Mouse (Mus musculus) forebrain, embryonic 15.5 days (tissue): Measurements from ENCODE around the gene Fancd2os. TPM values are rescaled to one million over a fixed set of nuclear protein-coding genes. Genes with fewer than 3 reads are reported as not detected.
A peak's percentile ranks its signal among the peaks of the same experiment; 100 is the strongest.

ENCODE experiments used
- ATAC-seq: fragments of 200-750 bp; cut with Nextera tagmentation; replicated peaks from 2 replicates; pipeline ENCODE4 v1.8.0; 2017; ENCODE audit warnings: mild to moderate bottlenecking, moderate TSS enrichment, moderate library complexity
- H3K27ac ChIP-seq: fragments of 300-500 bp; sonication (generic); replicated peaks from 2 replicates; pipeline ENCODE4 v1.5.1; 2015; ENCODE audit warnings: mild to moderate bottlenecking, inconsistent platforms
- H3K27me3 ChIP-seq: fragments of 300-500 bp; sonication (generic); 2 replicates; pipeline ENCODE4 v1.6.1; 2015; ENCODE audit warnings: inconsistent platforms
- H3K36me3 ChIP-seq: fragments of 300-500 bp; sonication (generic); 2 replicates; pipeline ENCODE4 v1.6.1; 2015; ENCODE audit warnings: mild to moderate bottlenecking, inconsistent platforms
- H3K4me1 ChIP-seq: fragments of 300-500 bp; sonication (generic); 2 replicates; pipeline ENCODE4 v1.6.1; 2015; ENCODE audit warnings: inconsistent platforms
- H3K4me2 ChIP-seq: fragments of 300-500 bp; sonication (generic); replicated peaks from 2 replicates; pipeline ENCODE4 v1.6.1; 2015; ENCODE audit warnings: mild to moderate bottlenecking, inconsistent platforms
- H3K4me3 ChIP-seq: fragments of 300-500 bp; sonication (generic); 2 replicates; pipeline ENCODE4 v1.5.1; 2015; ENCODE audit warnings: mild to moderate bottlenecking, inconsistent platforms
- H3K9ac ChIP-seq: fragments of 300-500 bp; sonication (generic); replicated peaks from 2 replicates; pipeline ENCODE4 v1.6.1; 2015; ENCODE audit warnings: mild to moderate bottlenecking, inconsistent platforms
- H3K9me3 ChIP-seq: fragments of 300-500 bp; sonication (generic); 2 replicates; pipeline ENCODE4 v1.6.1; 2016; ENCODE audit warnings: inconsistent platforms
- WGBS: fragments of 180-500 bp; shearing (Covaris S2); methylation state at CpG from one replicate; pipeline ENCODE4 v1.1.7; 2015; ENCODE audit warnings: mixed read lengths; 5-methylcytosine and 5-hydroxymethylcytosine counted together
- polyA plus RNA-seq: library from polyadenylated mRNA; unstranded; fragments of >200 nt; fragmentation: Nextera tagmentation; extraction: Ambion mirVana; gene quantifications from 2 replicates; pipeline ENCODE4 v1.2.1, GENCODE M21; 2015

Gene Fancd2os
- polyA plus RNA-seq, 1 experiment from 2014 or later: 0.22 TPM

DNA sequence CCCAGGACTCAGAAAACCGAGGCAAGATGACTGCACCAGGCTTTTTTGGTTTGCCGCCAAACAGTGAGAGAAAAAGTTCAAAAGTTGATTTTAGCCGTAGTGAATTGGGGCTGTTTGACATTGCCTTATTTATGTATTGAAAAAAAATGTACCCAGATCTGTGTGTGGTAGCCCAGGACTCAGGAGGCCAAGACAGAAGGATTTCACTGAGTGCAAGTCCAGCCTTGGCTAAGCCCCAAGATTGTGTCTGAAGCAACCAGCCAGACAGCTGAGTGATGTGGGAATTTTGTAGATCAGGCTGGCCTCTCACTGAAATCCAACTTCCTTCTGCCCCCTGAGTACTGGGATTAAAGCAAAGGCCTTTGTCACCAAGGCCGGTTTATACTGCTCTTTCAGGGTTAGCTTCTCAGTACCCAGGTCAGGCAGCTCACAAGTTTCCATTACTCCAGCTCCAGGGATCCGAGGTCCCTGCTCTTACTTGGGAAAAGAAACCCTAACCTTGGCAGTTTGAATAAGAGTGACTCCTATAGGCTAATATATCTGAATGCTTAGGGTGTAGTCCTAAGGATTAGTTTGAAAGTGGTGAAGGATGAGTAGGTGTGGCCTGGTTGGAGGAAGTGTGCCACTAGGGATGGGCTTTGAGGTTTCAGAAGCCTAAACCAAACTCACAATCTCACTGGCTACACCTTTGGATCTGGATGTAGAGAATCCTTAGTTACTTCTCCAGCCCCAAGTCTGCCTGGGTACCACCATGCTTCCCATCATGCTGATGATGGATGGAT, 24.7 kb upstream of the Fancd2os start:
- no peak for ATAC-seq
- peaks cover 19% of the 10 kb centered on the region for H3K4me1 ChIP-seq
- H3K36me3 ChIP-seq: peaks cover 21% of the 10 kb centered on the region
- H3K9ac ChIP-seq: peak overlapping the region; percentile 84
- H3K4me2 ChIP-seq: peak overlapping the region; percentile 57
- WGBS: 37% methylated on average over 5 of the region's 5 CpGs
- no peaks in the 10 kb centered on the region for H3K9me3 ChIP-seq
- H3K27ac ChIP-seq: no peak overlapping the region
- no peaks in the 10 kb centered on the region for H3K27me3 ChIP-seq
- peak overlapping the region; percentile 86 for H3K4me3 ChIP-seq

DNA sequence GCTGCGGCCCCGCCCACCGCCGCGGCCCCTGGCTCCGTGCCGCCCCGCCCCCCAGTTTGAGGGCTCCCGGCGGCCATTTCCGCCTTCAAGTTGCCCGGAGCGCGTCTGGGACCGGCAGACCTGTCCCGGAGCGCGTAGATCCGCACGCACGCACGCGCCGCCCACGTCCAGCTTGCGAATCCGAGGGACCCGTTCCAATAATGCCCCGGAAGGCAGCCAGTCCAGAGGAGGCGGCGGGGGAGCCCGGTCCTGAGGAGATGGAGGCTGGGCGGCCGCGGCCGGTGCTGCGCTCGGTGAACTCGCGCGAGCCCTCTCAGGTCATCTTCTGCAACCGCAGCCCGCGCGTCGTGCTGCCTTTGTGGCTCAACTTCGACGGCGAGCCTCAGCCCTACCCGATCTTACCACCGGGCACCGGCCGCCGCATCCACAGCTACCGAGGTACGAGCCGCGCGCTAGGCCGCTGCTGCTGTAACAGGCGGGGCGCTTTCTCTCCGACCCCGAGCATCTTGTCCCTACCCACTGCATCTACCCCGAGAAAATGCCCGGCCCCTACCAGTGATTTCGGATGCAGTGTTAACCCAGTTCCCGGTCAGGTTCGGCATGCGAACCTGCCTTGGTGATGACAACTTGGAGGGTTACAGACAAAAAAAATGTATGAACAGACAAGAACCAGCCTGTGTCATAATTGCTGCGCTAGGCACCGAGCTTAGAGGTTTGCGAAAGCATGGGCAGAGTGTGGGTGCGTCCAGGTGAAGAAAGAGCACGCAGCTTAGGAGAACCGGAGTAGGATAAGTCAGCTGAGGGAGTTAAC, 23.6 kb upstream of the Fancd2os start, which contains the start of gene Vhl:
Gene Vhl (plus strand): TSS at position 19 of the 811 bp plus-strand sequence.
- Histone ChIP-seq H3K4me2 (peak within 1 kb of the TSS; percentile 57), H3K27ac (peak within 1 kb of the TSS; percentile 84), H3K4me1 (peaks cover 19% of the 10 kb centered on the region), H3K9me3 (no peaks in the 10 kb centered on the region), H3K4me3 (peak within 1 kb of the TSS; percentile 86), H3K27me3 (no peaks in the 10 kb centered on the region), H3K9ac (peak within 1 kb of the TSS; percentile 84), H3K36me3 (peaks cover 11% of the 10 kb centered on the region)
- under 1% methylated on average over 72 of the region's 76 CpGs for WGBS
- peak; percentile 85 for ATAC-seq

DNA sequence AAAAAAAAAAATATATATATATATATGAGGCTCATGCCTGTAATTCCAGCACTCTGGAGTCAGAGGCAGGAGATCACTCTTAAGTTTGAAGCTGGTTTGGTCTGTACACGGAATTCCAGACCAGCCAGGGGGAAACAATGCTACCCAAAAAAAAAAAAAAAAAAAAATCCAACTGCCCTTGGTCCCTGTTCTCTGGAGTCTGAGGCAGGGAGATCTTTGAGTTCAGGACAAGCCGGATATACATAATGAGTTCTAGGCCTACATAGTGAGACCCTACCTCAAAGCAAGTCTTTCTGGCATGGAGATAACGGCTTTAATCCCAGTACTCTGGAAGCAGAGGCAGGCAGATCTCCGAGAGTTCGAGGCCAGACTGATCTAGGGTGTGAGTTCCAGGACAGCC, 22.9 kb upstream of the Fancd2os start:
- WGBS: 66% methylated on average over 5 of the region's 5 CpGs
- peak overlapping the region; percentile 84; the same call in 1 of the 2 replicates for H3K9ac ChIP-seq
- peak overlapping the region; percentile 57 for H3K4me2 ChIP-seq
- no peaks in the 10 kb centered on the region for H3K27me3 ChIP-seq
- H3K4me1 ChIP-seq: peaks cover 19% of the 10 kb centered on the region
- no peak for ATAC-seq
- H3K4me3 ChIP-seq: peak overlapping the region; percentile 86
- peak overlapping the region; percentile 84 for H3K27ac ChIP-seq
- peaks cover 6% of the 10 kb centered on the region for H3K36me3 ChIP-seq
- H3K9me3 ChIP-seq: no peaks in the 10 kb centered on the region

DNA sequence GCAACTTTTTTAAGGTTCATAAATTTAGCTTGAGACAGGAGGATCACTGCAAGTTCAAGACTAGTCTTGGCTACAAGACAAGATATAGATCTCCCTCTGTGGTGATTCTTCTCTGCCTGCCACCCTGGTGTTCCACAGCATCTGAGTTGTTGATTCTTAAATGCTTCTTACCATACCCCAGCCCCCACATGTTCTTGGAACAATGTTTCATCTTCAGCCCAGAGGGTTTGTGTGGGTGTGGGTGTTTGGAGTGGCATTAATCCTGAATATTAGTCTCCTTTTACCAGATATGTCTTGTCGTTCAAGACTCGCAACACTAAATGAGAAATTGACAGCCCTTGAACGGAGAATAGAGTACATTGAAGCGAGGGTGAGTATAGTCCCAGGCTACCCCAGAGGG, 15.0 kb upstream of the Fancd2os start:
- no peak for ATAC-seq
- Histone ChIP-seq H3K9me3 (no peaks in the 10 kb centered on the region), H3K4me3 (no peak overlapping the region), H3K27me3 (no peaks in the 10 kb centered on the region), H3K36me3 (peaks cover 50% of the 10 kb centered on the region), H3K4me1 (no peaks in the 10 kb centered on the region), H3K27ac (no peak overlapping the region), H3K9ac (no peak overlapping the region), H3K4me2 (no peak overlapping the region)
- 97% methylated on average over 4 of the region's 4 CpGs for WGBS

DNA sequence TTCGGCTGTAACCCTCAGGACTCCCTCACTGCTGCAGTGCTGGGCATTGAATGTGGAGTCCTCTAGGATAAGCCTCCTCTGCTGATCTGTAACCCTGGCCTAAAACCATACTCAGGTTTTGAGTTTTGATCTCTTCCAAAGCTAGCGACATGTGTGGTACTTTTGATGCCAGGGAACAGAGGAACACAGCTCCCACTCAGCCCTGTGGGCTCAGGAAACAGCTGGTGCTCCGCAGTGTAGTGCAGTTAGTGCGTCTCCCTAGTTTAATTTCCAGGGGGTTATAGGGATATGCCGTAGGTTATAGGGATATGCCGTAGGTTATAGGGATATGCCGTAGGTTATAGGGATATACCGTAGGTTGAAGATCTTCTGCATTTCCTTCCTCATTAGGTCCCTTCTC, 14.5 kb upstream of the Fancd2os start:
- WGBS: 97% methylated on average over 8 of the region's 8 CpGs
- no peak for ATAC-seq
- peaks cover 53% of the 10 kb centered on the region for H3K36me3 ChIP-seq

DNA sequence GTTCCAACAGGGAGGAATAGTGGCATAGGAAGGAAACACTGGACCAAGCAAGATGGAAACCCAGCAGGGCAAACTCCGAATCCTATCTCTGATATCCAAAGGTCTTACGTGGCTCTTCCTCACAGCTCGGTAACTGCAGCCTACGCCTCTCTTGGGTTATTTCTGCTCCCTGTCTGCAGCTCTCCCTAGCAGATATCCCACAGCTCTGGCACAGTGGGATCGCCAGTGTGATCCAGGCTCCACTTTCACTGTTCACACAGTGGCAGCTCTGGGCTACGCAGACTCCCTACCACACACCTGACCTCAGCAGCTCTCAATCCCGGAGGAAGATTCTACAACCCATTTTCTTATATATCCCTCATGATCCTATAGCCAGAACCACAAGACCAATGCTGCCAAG, 13.6 kb upstream of the Fancd2os start:
- Histone ChIP-seq H3K27me3 (no peaks in the 10 kb centered on the region), H3K4me2 (no peak overlapping the region), H3K4me3 (no peak overlapping the region), H3K4me1 (no peaks in the 10 kb centered on the region), H3K27ac (no peak overlapping the region), H3K9me3 (no peaks in the 10 kb centered on the region), H3K9ac (no peak overlapping the region), H3K36me3 (peaks cover 53% of the 10 kb centered on the region)
- 96% methylated on average over 7 of the region's 7 CpGs for WGBS
- no peak for ATAC-seq

More for the DNA sequence above, 14.5 kb upstream of the Fancd2os start:
- no peak overlapping the region for H3K27ac ChIP-seq
- H3K27me3 ChIP-seq: no peaks in the 10 kb centered on the region
- H3K4me2 ChIP-seq: no peak overlapping the region
- H3K4me3 ChIP-seq: no peak overlapping the region
- H3K9ac ChIP-seq: no peak overlapping the region
- no peaks in the 10 kb centered on the region for H3K9me3 ChIP-seq
- H3K4me1 ChIP-seq: no peaks in the 10 kb centered on the region

DNA sequence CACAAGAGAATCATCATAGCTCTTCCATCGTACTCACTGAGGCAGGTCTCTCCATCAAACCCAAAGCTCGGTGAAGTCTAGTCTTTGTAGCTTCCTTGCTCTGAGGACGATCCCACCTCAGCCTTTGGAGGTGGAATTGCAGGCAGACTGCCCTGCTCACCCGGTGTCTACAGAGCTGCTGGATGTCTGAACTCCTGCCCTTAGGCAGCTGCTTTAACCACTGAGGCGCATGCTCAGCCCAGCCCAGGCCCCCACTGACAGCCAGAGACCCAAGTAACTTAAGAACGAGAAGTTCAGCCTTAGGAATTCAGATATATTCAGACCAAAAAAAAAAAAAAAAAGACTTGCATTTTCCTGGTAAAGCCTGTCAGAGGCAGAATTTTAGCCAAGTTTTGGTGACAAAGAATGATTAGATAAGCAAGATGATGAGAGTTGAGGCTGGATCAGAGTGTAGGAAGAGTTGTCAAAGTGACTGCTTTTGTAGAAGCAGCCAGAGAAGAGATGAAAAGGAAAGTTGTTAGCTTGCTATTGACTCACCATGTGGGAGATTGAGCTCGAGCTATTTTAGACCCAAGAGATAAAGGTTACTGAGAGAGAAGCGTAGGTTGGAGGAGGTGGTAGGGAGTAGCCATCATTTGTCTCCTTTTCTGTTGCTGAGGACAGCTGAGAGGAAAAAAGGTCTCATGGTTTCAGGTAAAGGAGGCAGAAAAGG, 11.9 kb upstream of the Fancd2os start:
- WGBS: 94% methylated on average over 8 of the region's 8 CpGs
- no peak overlapping the region for H3K27ac ChIP-seq
- no peak for ATAC-seq
- H3K4me3 ChIP-seq: no peak overlapping the region
- no peak overlapping the region for H3K4me2 ChIP-seq
- H3K9me3 ChIP-seq: no peaks in the 10 kb centered on the region
- peaks cover 47% of the 10 kb centered on the region for H3K36me3 ChIP-seq
- H3K9ac ChIP-seq: no peak overlapping the region
- no peaks in the 10 kb centered on the region for H3K27me3 ChIP-seq
- 0 out of 2 replicates have a peak, but pooled peaks cover 4% of the 10 kb centered on the region for H3K4me1 ChIP-seq

DNA sequence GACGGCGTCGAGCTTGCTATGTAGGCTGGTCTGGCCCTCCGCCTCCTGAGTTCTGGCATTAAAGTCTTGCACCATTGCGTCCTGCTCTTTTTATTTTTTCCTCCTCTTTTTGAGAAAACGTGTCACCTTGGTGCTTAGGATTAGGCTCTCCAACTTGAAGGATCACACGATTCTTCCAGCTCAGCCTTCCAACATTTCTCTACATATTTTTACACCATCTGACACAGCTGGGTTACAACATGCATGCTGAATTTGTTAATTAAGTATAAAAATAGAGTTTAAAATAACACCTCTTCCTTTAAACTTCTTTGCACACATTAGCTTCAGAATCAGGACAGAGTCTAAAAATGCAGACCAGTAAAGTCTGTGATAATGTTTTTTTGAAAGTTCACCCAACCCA, 8.8 kb upstream of the Fancd2os start:
- no peak for ATAC-seq
- peaks cover 16% of the 10 kb centered on the region for H3K36me3 ChIP-seq
- no peak overlapping the region for H3K4me3 ChIP-seq
- H3K4me2 ChIP-seq: no peak overlapping the region
- H3K27ac ChIP-seq: no peak overlapping the region
- no peaks in the 10 kb centered on the region for H3K27me3 ChIP-seq
- peaks cover 22% of the 10 kb centered on the region for H3K4me1 ChIP-seq
- H3K9me3 ChIP-seq: no peaks in the 10 kb centered on the region
- no peak overlapping the region for H3K9ac ChIP-seq
- 92% methylated on average over 7 of the region's 7 CpGs for WGBS

DNA sequence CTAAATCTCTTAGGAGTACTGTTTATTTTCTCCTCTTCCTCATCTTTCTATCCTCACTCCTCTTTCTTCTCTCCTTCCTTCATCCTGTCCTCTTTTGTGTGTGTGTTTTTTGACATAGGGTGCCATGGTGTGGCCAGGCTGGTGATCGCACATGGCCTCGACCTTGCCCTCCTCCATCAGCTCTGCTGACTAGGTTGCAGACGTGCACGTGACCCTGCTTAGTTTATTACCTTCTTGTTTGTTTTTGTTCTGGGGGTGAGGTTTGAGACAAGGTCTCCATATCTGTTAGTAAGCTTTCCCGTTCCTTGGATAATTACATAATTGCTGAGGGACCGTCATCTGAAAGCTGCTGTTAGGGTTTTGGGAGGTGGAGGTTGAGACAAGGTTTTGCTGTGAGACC, 8.4 kb upstream of the Fancd2os start:
- WGBS: 92% methylated on average over 6 of the region's 6 CpGs
- H3K4me3 ChIP-seq: no peak overlapping the region
- no peak overlapping the region for H3K4me2 ChIP-seq
- no peaks in the 10 kb centered on the region for H3K9me3 ChIP-seq
- H3K27me3 ChIP-seq: no peaks in the 10 kb centered on the region
- H3K4me1 ChIP-seq: peaks cover 22% of the 10 kb centered on the region
- H3K36me3 ChIP-seq: peaks cover 11% of the 10 kb centered on the region; the same call in 1 of the 2 replicates
- no peak overlapping the region for H3K9ac ChIP-seq
- ATAC-seq: no peak
- H3K27ac ChIP-seq: no peak overlapping the region

DNA sequence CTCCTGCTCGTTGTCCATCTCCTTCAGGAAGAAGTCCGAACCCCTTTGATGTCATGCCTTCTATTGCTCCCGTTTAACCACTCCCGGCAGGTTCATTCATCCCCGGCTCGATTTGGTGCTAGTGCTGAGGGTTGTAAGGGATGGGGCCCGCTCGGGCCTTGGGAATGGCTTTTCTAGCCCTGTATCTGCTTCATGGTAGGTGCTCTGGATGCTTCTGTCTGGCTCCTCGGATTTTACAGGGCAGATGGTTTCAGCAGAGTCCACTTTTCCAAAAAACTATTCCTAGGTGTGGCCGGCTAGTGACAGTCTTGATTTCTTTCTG, 4.7 kb upstream of the Fancd2os start:
- Histone ChIP-seq H3K4me3 (peak overlapping the region; percentile 96), H3K27me3 (no peaks in the 10 kb centered on the region), H3K9ac (peak overlapping the region; percentile 87), H3K27ac (peak overlapping the region; percentile 75), H3K36me3 (no peaks in the 10 kb centered on the region), H3K9me3 (no peaks in the 10 kb centered on the region), H3K4me2 (peak overlapping the region; percentile 88), H3K4me1 (peaks cover 22% of the 10 kb centered on the region)
- WGBS: 3% methylated on average over 10 of the region's 10 CpGs
- peak; percentile 36; the same call in 1 of the 2 replicates for ATAC-seq

DNA sequence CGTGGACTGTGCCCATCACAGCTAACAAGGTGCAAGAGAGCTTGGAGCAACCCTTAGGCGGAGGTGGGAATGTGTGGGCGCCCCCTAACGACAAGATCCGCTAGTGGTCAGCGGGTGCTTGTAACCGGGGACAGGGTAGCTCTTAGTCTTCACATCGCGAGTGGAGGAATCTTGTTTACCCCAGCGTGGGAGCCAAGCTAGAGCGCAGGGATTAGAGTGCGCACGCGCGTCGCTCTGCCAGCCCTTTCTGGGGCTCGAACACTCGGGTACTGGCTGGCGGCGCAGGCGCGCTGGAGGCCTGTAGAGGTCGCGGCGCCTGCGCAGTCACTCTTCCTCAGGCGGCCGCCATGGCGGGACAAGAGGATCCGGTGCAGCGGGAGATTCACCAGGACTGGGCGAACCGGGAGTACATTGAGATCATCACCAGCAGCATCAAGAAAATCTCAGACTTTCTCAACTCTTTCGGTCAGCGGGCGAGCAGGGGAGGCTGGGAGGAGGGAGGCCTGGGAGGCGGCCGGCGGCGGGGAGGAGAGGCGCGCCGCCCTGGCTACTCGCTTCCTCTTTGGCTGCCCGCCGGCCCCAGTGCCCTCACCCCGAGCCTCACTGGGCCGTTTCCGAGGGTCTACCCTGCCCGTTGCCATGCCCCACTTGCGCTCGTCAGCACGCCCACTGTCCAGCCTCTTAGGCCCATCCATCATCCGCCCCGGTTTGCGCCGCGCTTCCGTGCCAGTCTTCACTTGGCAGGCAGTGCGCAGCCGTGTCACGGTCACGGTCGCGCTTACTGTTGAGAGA, 4.1 kb upstream of the Fancd2os start, which contains the start of gene Brk1:
Gene Brk1 (plus strand): TSS at position 341 of the 792 bp plus-strand sequence.
- H3K4me2 ChIP-seq: peak within 1 kb of the TSS; percentile 88
- H3K27ac ChIP-seq: peak within 1 kb of the TSS; percentile 75
- H3K9me3 ChIP-seq: no peaks in the 10 kb centered on the region
- H3K4me3 ChIP-seq: peak within 1 kb of the TSS; percentile 96
- H3K36me3 ChIP-seq: no peaks in the 10 kb centered on the region
- ATAC-seq: peak; percentile 95
- peak within 1 kb of the TSS; percentile 87 for H3K9ac ChIP-seq
- H3K27me3 ChIP-seq: no peaks in the 10 kb centered on the region
- H3K4me1 ChIP-seq: peaks cover 22% of the 10 kb centered on the region
- WGBS: under 1% methylated on average over 56 of the region's 65 CpGs
